Mouse (Mus musculus): Measurements from ENCODE around the gene Barhl1. TPM values are rescaled to one million over a fixed set of nuclear protein-coding genes. Genes with fewer than 3 reads are reported as not detected.

Barhl1 gene
- under 1 TPM; 0.20 to 0.34 TPM for total RNA-seq (2021)

GRCm38 (mm10) chr2:28916513-28916865, at the start of gene Barhl1:
Barhl1 (minus strand) TSS chr2:28916668.
- intact Hi-C loops (cut with DNase I) = loop anchor here (10.0 kb wide), 1 partner anchor 162 kb away; no protein-coding TSS in a partner anchor
- DNase-seq = peak; percentile 81

- intact Hi-C loops (cut with DNase I) = no loop called here
These were observed 47.1 kb upstream of the Barhl1 start for GRCm38 (mm10) chr2:28963565-28963964.

GRCm38 (mm10) chr2:28961636-28962035, 45.2 kb upstream of the Barhl1 start:
- intact Hi-C loops (cut with DNase I) = no loop called here
- DNase-seq = no peak

More at GRCm38 (mm10) chr2:28963565-28963964, 47.1 kb upstream of the Barhl1 start:
- no peak for DNase-seq

- intact Hi-C loops (cut with DNase I) = no loop called here
- no peak for DNase-seq
These were observed 44.6 kb upstream of the Barhl1 start for GRCm38 (mm10) chr2:28961024-28961585.

GRCm38 (mm10) chr2:28956874-28957273, 40.4 kb upstream of the Barhl1 start:
- intact Hi-C loops (cut with DNase I) = no loop called here
- DNase-seq = no peak

GRCm38 (mm10) chr2:28954595-28954994, 38.1 kb upstream of the Barhl1 start:
- intact Hi-C loops (cut with DNase I) = no loop called here
- peak; percentile 38 for DNase-seq

GRCm38 (mm10) chr2:28952981-28953380, 36.5 kb upstream of the Barhl1 start:
- no peak for DNase-seq
- intact Hi-C loops (cut with DNase I) = no loop called here

- intact Hi-C loops (cut with DNase I) = no loop called here
These were observed 29.8 kb upstream of the Barhl1 start for GRCm38 (mm10) chr2:28946312-28946711.

GRCm38 (mm10) chr2:28945388-28945787, 28.9 kb upstream of the Barhl1 start:
- intact Hi-C loops (cut with DNase I) = no loop called here
- no peak for DNase-seq

More at GRCm38 (mm10) chr2:28946312-28946711, 29.8 kb upstream of the Barhl1 start:
- DNase-seq = no peak

- intact Hi-C loops (cut with DNase I) = no loop called here
- DNase-seq = no peak
These were observed 27.4 kb upstream of the Barhl1 start for GRCm38 (mm10) chr2:28943666-28944516.

GRCm38 (mm10) chr2:28938997-28939396, 22.5 kb upstream of the Barhl1 start:
- intact Hi-C loops (cut with DNase I) = no loop called here

GRCm38 (mm10) chr2:28930571-28930970, 14.1 kb upstream of the Barhl1 start:
- intact Hi-C loops (cut with DNase I) = no loop called here

More at GRCm38 (mm10) chr2:28938997-28939396, 22.5 kb upstream of the Barhl1 start:
- DNase-seq = no peak

GRCm38 (mm10) chr2:28923912-28924311, 7.4 kb upstream of the Barhl1 start:
- DNase-seq = peak; percentile 90
- intact Hi-C loops (cut with DNase I) = loop anchor here (1.0 kb wide), 1 partner anchor 129 kb away; no protein-coding TSS in a partner anchor

More at GRCm38 (mm10) chr2:28930571-28930970, 14.1 kb upstream of the Barhl1 start:
- no peak for DNase-seq

- intact Hi-C loops (cut with DNase I) = loop anchor here (10.0 kb wide), 1 partner anchor 164 kb away; no protein-coding TSS in a partner anchor
- no peak for DNase-seq
These were observed 2.5 kb upstream of the Barhl1 start for GRCm38 (mm10) chr2:28919001-28919400.

GRCm38 (mm10) chr2:28917518-28918361, 1.3 kb upstream of the Barhl1 start:
- DNase-seq = peak; percentile 89

GRCm38 (mm10) chr2:28917156-28917517, 669 bp upstream of the Barhl1 start:
- no peak for DNase-seq
- intact Hi-C loops (cut with DNase I) = loop anchor here (10.0 kb wide), 1 partner anchor 162 kb away; no protein-coding TSS in a partner anchor

More at GRCm38 (mm10) chr2:28917518-28918361, 1.3 kb upstream of the Barhl1 start:
- intact Hi-C loops (cut with DNase I) = loop anchor here (10.0 kb wide), 1 partner anchor 163 kb away; no protein-coding TSS in a partner anchor

GRCm38 (mm10) chr2:28915768-28916512, 528 bp downstream of the Barhl1 start:
- intact Hi-C loops (cut with DNase I) = loop anchor here (10.0 kb wide), 1 partner anchor 161 kb away; no protein-coding TSS in a partner anchor
- DNase-seq = peak; percentile 87

- DNase-seq = no peak
- intact Hi-C loops (cut with DNase I) = loop anchor here (10.0 kb wide), 1 partner anchor 160 kb away; no protein-coding TSS in a partner anchor
These were observed 1.2 kb downstream of the Barhl1 start for GRCm38 (mm10) chr2:28915104-28915738.

GRCm38 (mm10) chr2:28914121-28914520, 2.3 kb downstream of the Barhl1 start:
- no peak for DNase-seq

More at GRCm38 (mm10) chr2:28914121-28914520, 2.3 kb downstream of the Barhl1 start:
- intact Hi-C loops (cut with DNase I) = loop anchor here (10.0 kb wide), 1 partner anchor 159 kb away; no protein-coding TSS in a partner anchor

Measured in left cerebral cortex, postnatal 4 days (tissue).